Mouse (Mus musculus) neural tube, embryonic 10.5 days (tissue): ENCODE results near the gene Cobll1.

ENCODE experiments used
- DNase-seq: peaks from one replicate; pipeline ENCODE4 v3.0.0-alpha.2; 2017; ENCODE audit warnings: low spot score; ENCODE audit errors: extremely low spot score

Gene Cobll1

GRCm38 (mm10) chr2:65198605-65199004, 40.6 kb downstream of the Cobll1 start:
- DNase-seq = no peak

GRCm38 (mm10) chr2:65196994-65197393, 42.2 kb downstream of the Cobll1 start:
- no peak for DNase-seq

DNA sequence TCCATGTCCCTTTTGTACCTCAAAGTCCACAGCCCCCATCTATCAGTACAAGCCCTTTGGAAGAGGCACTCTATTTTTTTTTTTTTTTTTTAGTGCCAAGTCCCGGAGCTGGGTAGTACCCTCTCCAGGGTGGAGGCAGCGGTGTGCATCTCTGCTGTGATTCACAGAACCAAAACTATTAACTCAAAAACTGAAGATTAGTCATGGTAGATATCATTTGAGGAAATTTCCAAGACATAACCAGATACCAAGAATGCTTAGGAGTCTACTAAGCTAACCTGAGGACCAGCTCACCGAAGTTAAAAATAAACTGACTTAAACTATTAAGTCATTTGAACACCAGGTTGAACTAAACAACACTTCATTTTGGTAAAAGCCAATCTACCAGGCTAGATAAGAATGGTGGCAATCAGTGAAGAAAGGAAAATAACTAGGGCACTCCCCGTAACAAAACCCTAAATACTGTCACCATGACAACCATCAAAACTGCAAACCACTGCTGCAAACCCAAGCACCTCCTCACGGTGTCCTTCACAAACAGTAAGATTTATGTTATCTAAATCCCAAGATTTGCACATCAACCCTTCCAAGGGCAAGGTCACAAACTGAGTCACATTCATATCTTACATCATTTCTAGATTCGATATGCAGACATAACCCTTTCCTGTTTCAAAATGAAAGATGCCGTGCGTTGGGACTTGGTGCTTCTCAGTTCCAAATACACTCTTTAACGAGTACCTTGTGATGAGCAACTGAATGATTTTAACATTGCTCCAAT, 43.8 kb downstream of the Cobll1 start:
- no peak for DNase-seq

DNA sequence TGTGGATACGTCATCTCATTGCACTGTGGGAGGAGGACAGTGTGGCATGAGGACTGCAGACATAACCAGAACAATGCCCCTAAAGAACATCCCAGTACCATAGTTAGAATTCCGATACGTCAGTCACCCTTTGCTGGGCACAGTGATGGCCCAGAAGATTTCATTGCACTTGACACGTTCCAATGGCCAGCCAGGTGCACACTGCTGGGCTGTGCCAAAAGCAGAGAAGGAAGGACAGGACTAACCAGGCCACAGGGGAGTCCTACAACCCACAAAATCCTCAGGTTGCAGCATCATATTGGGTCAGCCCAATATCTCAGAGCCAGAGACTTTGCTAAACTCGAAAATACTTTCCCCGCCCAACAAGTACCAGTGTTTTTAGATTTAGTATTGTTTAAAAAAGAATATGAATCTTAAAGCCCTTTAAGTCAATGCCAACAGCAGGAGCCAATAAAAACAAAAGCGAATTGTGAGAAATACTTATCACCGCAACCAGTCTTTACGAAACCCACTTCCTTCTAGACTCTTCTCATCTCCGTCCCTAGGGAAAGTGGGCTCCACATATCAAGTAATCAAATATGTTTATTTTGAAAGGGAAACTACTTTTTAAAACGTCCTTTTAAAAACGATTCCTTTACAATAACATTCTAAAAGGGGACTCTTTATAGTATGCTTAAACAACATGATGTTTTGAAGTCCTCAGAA, 46.0 kb downstream of the Cobll1 start:
- DNase-seq = no peak

DNA sequence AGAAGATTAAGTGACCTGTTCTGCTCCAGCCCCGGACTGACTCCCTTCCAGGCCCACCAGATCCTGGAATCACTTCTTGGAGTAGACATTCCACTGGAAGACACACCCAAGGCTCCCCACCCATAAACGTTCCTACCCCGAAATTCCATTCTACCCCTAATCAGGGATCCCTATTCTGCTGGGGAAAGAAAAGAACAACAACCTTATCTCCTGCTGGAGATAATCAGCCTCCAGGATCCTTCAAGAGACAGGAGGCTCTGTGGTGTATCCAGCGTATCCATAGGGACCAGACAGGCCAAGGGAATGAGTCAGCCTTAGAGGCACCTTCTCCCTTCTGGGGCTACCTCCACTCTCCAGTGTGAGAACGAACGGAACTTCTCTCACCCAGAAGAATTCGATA, 47.8 kb downstream of the Cobll1 start:
- DNase-seq = no peak

DNA sequence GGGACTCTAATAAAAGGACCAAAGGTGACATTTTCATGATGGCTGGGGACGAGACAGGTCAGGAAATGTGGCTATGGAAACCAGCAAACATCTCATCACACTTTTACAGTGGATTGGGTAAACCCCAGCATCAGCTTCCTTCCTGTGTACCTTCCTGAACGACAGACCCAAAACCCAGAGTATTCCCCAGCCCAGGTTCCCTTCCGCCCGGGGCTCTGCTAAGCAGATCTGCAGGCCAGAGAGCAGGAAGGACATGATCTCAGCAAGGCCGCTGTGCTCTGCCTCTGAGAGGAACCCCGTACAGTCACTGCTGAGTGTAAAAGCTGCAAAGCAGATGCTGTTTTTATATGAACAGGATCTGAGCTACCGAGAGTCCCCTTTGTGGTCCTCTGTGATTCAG, 49.9 kb downstream of the Cobll1 start:
- no peak for DNase-seq

- DNase-seq = no peak
Observed at GRCm38 (mm10) chr2:65188585-65188984, 50.6 kb downstream of the Cobll1 start.

- DNase-seq = no peak
Observed at GRCm38 (mm10) chr2:65187652-65188051, 51.6 kb downstream of the Cobll1 start.

DNA sequence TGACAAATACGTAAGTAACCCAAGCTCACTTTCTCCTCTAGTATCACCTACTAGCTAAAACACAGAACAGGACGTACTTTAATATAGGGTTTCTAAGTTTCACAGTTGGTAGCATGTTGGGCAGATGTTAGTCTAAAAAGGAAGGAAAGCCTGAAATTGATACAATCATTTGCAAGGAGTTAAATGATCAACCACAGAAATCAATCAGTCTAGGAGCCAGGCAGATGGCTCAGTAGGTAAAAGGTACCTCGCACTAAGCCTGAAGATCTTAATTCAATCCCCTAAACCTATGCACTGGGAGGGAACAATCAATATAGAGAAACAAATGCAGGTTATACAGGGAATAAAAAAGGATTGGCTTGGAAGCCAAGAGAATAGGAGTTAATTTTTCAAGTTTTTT, 52.0 kb downstream of the Cobll1 start:
- no peak for DNase-seq

GRCm38 (mm10) chr2:65182747-65183146, 56.5 kb downstream of the Cobll1 start:
- no peak for DNase-seq

- no peak for DNase-seq
Observed at GRCm38 (mm10) chr2:65181736-65182135, 57.5 kb downstream of the Cobll1 start.

DNA sequence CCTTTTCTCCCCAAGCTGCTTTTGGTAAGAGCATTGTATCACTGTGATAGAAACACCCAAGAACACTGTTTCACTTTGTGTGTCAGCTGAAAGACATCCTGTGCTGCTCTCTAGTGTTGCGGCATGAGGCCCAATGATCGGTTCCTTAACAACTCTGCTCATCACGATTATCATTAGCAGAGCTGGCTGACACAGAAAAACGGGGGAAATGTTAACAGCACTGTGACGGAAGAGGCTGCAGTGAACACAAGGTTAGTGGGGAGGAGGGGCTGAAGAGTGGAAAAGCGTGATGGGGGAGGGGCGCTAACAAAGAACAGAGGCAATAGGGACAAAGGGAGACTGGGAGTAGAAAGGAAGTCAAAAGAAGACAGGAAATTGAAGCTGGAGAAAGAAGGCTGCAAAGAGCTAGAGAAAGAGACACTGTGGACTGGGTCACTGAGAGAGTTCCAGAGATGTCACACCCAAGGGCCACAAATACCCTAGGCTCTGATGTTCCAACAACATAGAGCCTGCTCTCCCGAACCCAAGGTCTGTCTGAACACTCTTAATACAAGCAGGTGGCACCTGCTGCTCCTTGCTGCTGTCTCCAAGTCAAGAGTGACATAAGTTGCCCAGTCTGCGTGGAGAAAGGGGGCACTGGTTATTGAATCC, 58.0 kb downstream of the Cobll1 start:
- peak; percentile 54 for DNase-seq

GRCm38 (mm10) chr2:65175645-65176044, 63.6 kb downstream of the Cobll1 start:
- no peak for DNase-seq

DNA sequence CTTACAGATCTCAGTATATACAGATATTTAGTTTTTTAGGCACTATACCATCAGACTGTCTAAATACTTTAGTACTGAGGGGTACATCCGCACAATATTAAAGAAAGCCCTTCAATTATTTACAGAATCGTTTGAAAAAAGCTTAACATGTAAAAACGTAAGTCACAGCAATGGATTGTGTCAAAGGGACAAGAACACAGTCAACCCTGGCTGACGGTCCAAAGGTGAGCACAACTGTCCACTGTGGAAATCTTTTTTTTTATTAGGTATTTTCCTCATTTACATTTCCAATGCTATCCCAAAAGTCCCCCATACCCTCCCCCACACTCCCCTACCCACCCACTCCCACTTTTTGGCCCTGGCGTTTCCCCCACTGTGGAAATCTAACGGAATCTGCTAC, 67.1 kb downstream of the Cobll1 start:
- no peak for DNase-seq

DNA sequence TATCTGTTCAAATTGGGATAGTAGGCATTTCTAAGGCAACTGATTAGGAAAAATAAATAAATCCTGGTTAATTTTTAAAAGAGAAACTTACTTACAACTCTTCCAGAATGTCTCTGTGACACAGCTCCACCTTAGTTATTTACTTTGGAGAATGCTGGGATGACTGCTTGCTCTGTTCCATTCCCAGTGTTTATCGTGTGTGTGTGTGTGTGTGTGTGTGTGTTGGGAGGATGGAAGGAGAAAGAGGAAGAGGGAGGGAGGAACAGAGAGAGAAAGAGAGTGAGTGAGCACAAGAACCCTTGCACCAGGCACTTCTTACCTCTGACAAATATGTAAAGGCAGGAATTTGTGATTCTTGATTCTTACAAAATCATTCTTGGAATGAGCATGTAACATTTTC, 67.7 kb downstream of the Cobll1 start:
- no peak for DNase-seq

DNA sequence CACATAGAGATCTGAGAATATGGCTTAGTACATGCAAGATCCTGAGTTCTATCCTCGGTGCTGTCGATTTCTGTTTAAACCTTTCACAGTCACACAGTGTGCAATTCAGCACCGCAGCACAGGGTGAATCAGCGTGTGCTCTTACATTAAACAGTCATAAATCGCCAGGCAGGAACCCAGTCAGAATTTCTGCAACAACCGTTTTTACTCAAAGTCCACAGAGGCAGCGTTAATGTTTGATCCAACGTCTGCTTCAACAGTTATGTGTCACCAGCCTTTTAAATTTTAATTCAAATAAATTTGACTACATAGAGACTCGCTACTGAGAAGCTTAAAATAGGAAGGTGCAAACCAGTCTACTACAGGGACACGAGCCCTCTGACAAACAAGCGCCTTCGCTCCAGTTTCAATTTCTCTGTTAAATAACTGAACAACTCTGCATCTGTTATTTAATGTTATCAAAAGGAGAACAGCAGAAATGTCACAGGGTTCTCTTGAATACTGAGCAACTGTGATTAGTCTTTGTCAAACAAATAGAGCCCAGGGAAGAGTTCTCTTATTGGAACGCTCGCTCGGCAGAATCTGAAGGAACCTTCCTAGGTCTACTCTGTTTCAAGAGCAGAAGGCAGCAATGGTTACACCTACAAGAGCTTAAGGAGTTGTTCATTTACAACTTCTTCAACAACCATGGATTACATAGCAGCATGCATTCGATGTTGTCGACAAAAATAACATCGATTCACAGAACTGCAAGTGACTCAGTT, 68.3 kb downstream of the Cobll1 start:
- no peak for DNase-seq

GRCm38 (mm10) chr2:65170256-65170655, 68.9 kb downstream of the Cobll1 start:
- no peak for DNase-seq

GRCm38 (mm10) chr2:65163990-65164389, 75.2 kb downstream of the Cobll1 start:
- DNase-seq = no peak

DNA sequence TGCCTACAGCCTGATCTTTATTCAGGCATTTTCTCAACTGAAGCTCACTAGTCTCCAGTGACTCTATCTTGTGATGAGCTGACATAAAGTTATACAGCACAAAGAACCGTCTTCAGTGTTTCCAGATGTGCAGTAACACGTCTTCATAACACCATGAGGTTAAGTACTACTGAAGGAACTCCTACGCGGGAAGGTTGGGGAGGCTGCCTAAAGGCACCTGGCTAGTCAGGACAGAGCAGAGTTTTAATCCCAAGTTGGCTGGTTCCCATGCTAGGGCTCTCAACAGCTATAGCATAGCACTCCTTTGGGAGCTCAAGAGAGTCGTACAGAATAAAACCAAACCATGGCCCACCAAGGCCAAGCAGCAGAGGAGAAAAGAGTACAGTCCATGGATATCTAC, 76.6 kb downstream of the Cobll1 start:
- DNase-seq = no peak

DNA sequence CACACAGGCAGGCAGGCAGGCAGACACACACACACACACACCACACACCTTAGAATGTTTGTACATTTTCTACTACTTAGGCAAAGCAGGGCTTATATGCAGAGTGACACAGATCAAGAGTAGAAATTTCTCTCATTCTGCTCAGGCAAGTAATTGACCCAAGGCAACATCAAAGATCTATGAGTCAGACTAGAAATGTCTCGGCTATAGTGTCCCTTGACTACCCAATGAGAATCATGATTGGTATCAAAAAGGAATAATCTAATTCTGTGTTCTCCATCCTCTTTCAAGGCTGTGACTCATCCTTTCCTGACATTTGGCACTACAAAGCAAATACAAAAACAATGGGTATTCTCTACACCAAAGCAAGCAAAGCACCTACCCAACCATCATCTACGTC, 77.5 kb downstream of the Cobll1 start:
- DNase-seq = no peak

DNA sequence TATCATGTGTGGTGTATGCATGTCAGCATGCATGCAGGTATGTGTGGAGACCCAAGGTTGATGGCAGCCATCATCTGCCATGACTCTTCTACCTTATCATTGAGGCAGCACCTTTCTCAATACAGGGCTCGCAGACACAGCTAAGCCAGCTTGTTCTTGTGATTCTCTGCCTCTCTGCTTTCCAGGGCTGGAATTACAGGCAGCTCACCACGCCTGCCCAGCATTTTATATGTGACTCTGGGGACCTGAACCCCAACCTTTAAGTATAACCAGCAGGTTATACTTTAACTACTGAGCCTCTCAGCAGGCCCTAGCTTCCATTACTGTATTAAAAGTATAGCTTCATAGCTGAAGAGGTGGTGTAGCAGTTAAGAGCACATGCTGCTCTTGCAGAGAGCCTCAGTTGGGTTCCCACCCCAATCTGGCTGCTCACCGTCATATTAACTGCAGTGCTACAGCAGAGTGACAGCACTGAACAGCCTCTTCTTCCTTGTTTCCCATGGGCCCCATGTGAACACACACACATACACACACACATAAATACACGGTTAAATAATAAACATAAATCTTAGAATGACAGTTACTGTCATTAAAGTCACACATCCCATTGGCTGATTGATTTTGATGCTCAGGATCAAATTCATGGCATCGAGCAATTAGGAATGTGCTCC, 81.1 kb downstream of the Cobll1 start:
- DNase-seq = no peak
